Mouse (Mus musculus) neural tube, embryonic 13.5 days (tissue): ENCODE results near the gene Zfp882. TPM values are rescaled to one million over a fixed set of nuclear protein-coding genes. Genes with fewer than 3 reads are reported as not detected.
"Not testable (repeated sequence)": the region's sequence is repeated elsewhere in the genome, so short reads cannot be mapped to it uniquely, and the experiment has no call there.

Source experiments
- ATAC-seq: fragments of 200-750 bp; cut with Nextera tagmentation; 2 replicates; pipeline ENCODE4 v1.8.0; 2017; ENCODE audit warnings: low read depth, mild to moderate bottlenecking, moderate TSS enrichment, moderate library complexity
- H3K27ac ChIP-seq: fragments of 300-500 bp; sonication (generic); replicated peaks from 2 replicates; pipeline ENCODE4 v1.5.1; 2015; ENCODE audit warnings: moderate library complexity, mild to moderate bottlenecking, inconsistent platforms
- H3K27me3 ChIP-seq: fragments of 300-500 bp; sonication (generic); 2 replicates; pipeline ENCODE4 v1.6.1; 2015; ENCODE audit warnings: mild to moderate bottlenecking, inconsistent platforms
- H3K36me3 ChIP-seq: fragments of 300-500 bp; sonication (generic); 2 replicates; pipeline ENCODE4 v1.6.1; 2015; ENCODE audit warnings: mild to moderate bottlenecking, inconsistent platforms
- H3K4me1 ChIP-seq: fragments of 300-500 bp; sonication (generic); replicated peaks from 2 replicates; pipeline ENCODE4 v1.6.1; 2015; ENCODE audit warnings: inconsistent platforms
- H3K4me2 ChIP-seq: fragments of 300-500 bp; sonication (generic); 2 replicates; pipeline ENCODE4 v1.6.1; 2015; ENCODE audit warnings: inconsistent platforms, mild to moderate bottlenecking, moderate library complexity
- H3K4me3 ChIP-seq: fragments of 300-500 bp; sonication (generic); 2 replicates; pipeline ENCODE4 v1.5.1; 2015; ENCODE audit warnings: mild to moderate bottlenecking, inconsistent platforms
- H3K9ac ChIP-seq: fragments of 300-500 bp; sonication (generic); 2 replicates; pipeline ENCODE4 v1.6.1; 2015; ENCODE audit warnings: moderate library complexity, mild to moderate bottlenecking, inconsistent platforms
- H3K9me3 ChIP-seq: fragments of 300-500 bp; sonication (generic); 2 replicates; pipeline ENCODE4 v1.6.1; 2016; ENCODE audit warnings: inconsistent platforms
- WGBS: fragments of 180-500 bp; shearing (Covaris S2); methylation state at CpG from one replicate; pipeline ENCODE4 v1.1.7; 2015; 5-methylcytosine and 5-hydroxymethylcytosine counted together
- polyA plus RNA-seq: library from polyadenylated mRNA; unstranded; fragments of >200 nt; fragmentation: Nextera tagmentation; extraction: Ambion mirVana; gene quantifications from 2 replicates; pipeline ENCODE4 v1.2.1, GENCODE M21; 2015

The Zfp882 gene
- polyA plus RNA-seq, 1 experiment from 2014 or later: 12.5 TPM

GRCm38 (mm10) chr8:71926551-71926950 lies 18.1 kb downstream of the Zfp882 start:
- Histone ChIP-seq H3K27ac (no peak overlapping the region), H3K27me3 (no peaks in the 10 kb centered on the region), H3K36me3 (peaks cover 35% of the 10 kb centered on the region), H3K4me3 (no peak overlapping the region), H3K9ac (no peak overlapping the region), H3K9me3 (peaks cover 6% of the 10 kb centered on the region; the same call in 1 of the 2 replicates), H3K4me2 (no peak overlapping the region), H3K4me1 (peaks cover 13% of the 10 kb centered on the region)
- ATAC-seq: no peak
- 98% methylated on average over 3 of the region's 3 CpGs for WGBS

DNA sequence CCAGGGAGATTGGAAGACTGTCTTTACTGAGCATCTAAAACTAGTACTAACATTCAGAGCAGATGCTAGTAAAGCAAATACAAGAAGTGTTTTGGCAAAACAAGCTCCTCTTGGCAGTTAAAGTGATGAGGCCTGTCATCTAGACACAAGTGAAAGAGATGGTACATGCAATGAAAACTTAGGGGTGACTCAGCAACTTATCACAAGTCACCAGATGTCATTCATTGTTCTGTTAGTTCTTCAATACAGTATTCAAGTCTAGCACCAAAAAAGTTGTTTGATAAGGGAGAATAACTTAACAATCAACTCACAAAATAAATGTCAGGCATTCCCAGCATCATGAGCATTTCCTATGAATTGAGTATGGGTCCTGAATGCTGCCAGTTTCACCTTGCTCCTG lies 19.4 kb downstream of the Zfp882 start:
- Histone ChIP-seq H3K9me3 (peaks cover 7% of the 10 kb centered on the region; the same call in 1 of the 2 replicates), H3K9ac (no peak overlapping the region), H3K4me2 (no peak overlapping the region), H3K36me3 (peaks cover 40% of the 10 kb centered on the region), H3K27me3 (no peaks in the 10 kb centered on the region), H3K4me1 (peaks cover 13% of the 10 kb centered on the region), H3K27ac (no peak overlapping the region), H3K4me3 (no peak overlapping the region)
- no peak for ATAC-seq

- WGBS: 96% methylated on average over 2 of the region's 2 CpGs
- not testable (repeated sequence) for H3K4me2 ChIP-seq, H3K4me3 ChIP-seq, ATAC-seq, H3K27me3 ChIP-seq, H3K9me3 ChIP-seq, H3K27ac ChIP-seq, H3K9ac ChIP-seq, H3K4me1 ChIP-seq
- H3K36me3 ChIP-seq: peaks cover 11% of the 10 kb centered on the region
Observed at GRCm38 (mm10) chr8:71938037-71938436, 29.6 kb downstream of the Zfp882 start.

DNA sequence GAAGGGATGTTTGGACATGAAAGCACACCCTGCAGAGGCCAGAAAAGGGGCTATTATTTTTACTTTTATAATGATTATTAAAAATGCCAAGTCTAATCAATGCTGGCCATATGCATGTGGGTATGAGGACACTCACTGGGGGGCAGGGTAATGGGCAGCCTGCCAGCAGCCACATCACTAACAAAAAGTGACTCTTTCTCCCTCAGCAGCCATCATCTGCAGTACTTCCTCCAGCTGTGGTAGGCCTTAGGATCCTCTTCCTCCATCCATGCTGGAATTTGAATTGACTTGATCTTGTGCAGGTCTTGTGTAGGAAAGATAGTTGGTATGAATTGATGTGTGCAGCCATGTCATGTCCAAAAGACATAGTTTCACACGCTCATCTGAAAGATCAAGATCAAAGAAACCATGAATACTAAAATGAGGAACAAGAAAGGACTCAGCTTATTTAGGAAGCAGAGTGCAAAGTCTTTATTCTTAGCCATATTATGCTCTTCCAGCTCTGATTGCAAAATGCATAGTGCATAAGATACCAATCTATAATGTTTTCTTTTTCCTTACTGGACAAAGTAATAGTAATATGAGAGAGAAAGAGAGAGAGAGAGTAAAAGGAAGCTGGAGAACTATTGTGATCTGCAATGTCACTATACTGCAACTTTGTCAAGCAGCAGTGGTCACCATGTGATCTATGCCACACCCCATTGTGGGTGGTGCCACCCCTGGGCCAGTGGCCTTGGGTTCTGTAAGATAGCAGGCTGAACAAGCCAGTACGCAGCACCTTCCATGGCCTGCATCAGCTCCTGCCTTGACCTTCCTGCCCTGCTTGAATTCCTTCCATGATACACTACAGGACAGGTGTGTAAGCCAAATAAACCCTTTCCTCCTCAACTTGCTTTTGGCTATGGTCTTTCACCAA lies 32.1 kb downstream of the Zfp882 start:
- H3K9ac ChIP-seq: no peak overlapping the region
- no peaks in the 10 kb centered on the region for H3K27me3 ChIP-seq
- no peaks in the 10 kb centered on the region for H3K4me1 ChIP-seq
- no peaks in the 10 kb centered on the region for H3K9me3 ChIP-seq
- H3K4me3 ChIP-seq: no peak overlapping the region
- 82% methylated on average over 2 of the region's 2 CpGs for WGBS
- no peak overlapping the region for H3K4me2 ChIP-seq
- no peak for ATAC-seq
- H3K36me3 ChIP-seq: no peaks in the 10 kb centered on the region
- H3K27ac ChIP-seq: no peak overlapping the region

- H3K27me3 ChIP-seq: no peaks in the 10 kb centered on the region
- H3K9me3 ChIP-seq: no peaks in the 10 kb centered on the region
- ATAC-seq: no peak
- H3K4me2 ChIP-seq: no peak overlapping the region
- H3K9ac ChIP-seq: no peak overlapping the region
- H3K36me3 ChIP-seq: no peaks in the 10 kb centered on the region
- H3K27ac ChIP-seq: no peak overlapping the region
- no peaks in the 10 kb centered on the region for H3K4me1 ChIP-seq
- H3K4me3 ChIP-seq: no peak overlapping the region
- 82% methylated on average over 1 of the region's 1 CpGs for whole genome bisulfite sequencing
Observed at GRCm38 (mm10) chr8:71941776-71942175, 33.4 kb downstream of the Zfp882 start.

DNA sequence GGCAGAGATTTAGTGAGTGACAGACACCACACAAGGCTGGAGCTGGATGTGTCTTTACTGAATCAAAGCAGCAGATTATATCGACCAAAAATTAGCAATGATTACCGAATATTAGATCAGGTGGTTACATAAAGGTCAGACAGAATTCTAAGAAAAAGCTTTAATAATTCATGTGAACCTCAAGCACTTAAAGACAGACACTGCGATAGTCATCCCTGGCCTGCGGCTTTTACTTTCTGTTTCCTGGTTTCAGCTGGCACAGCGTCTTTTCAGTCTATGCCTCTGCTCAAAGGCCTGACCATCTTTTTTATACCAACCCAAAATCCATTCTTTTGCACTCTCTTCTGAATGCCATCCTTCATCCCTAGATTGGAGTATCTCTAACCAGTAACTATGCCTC lies 40.2 kb downstream of the Zfp882 start:
- no peak for ATAC-seq
- Histone ChIP-seq H3K27ac (no peak overlapping the region), H3K4me1 (peaks cover 20% of the 10 kb centered on the region), H3K4me3 (no peak overlapping the region), H3K9me3 (no peaks in the 10 kb centered on the region), H3K4me2 (no peak overlapping the region), H3K36me3 (peaks cover 3% of the 10 kb centered on the region; the same call in 1 of the 2 replicates), H3K27me3 (no peaks in the 10 kb centered on the region), H3K9ac (no peak overlapping the region)
- WGBS: 89% methylated on average over 5 of the region's 5 CpGs

DNA sequence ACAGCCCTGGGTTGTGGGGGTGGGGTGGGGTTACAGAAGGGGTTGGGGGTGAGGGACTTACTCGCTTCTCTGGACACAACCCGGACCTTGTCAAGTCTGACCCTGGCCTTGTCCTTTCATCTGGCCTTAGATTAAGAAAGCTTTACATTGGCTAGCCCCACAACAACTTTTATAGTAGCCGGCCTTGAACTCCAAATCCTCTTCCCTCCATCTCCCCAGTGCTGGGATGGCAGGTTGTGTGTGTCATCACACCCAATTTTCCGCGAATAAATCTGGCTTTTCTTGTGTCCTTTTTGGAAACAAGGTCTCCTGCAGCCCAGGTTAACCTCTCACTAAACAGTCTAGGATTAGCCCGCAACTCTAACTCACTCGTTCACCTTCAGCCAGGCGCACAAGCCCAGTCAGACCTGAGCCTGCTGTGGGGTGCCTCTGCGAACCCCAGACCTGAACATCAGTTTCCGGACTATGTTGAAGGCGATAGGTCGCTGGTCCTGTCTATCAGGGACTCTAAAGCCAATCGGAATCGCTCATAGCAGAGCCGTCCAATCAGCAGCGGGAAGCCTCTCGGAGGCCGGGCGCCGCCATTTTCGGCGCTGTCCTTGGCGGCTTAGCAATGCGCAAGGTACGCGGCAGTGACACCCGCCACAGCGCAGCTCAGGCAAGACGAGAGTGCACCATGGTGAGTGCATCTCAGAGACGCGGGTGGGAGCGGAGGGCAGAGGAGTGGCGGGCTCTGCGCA lies 42.2 kb downstream of the Zfp882 start, which contains the start of gene Zfp961:
TSS of gene Zfp961 (plus strand) at position 557 of the 740 bp plus-strand sequence.
- Histone ChIP-seq H3K9me3 (peaks cover 16% of the 10 kb centered on the region; the same call in 1 of the 2 replicates), H3K4me3 (peak within 1 kb of the TSS; percentile 75), H3K9ac (peak within 1 kb of the TSS; percentile 86), H3K4me2 (peak within 1 kb of the TSS; percentile 70), H3K27me3 (no peaks in the 10 kb centered on the region), H3K27ac (peak within 1 kb of the TSS; percentile 89), H3K36me3 (peaks cover 18% of the 10 kb centered on the region), H3K4me1 (peaks cover 20% of the 10 kb centered on the region)
- 4% methylated on average over 34 of the region's 34 CpGs for whole genome bisulfite sequencing
- ATAC-seq: peak; percentile 100

GRCm38 (mm10) chr8:71951436-71952161 lies 43.2 kb downstream of the Zfp882 start:
- Histone ChIP-seq H3K9ac (peak overlapping the region; percentile 86), H3K27me3 (no peaks in the 10 kb centered on the region), H3K36me3 (peaks cover 18% of the 10 kb centered on the region), H3K27ac (peak overlapping the region; percentile 89; the same call in 1 of the 2 replicates), H3K4me1 (peaks cover 20% of the 10 kb centered on the region), H3K4me2 (peak overlapping the region; percentile 70), H3K9me3 (peaks cover 16% of the 10 kb centered on the region; the same call in 1 of the 2 replicates), H3K4me3 (peak overlapping the region; percentile 75)
- WGBS: 38% methylated on average over 14 of the region's 14 CpGs
- no peak for ATAC-seq

DNA sequence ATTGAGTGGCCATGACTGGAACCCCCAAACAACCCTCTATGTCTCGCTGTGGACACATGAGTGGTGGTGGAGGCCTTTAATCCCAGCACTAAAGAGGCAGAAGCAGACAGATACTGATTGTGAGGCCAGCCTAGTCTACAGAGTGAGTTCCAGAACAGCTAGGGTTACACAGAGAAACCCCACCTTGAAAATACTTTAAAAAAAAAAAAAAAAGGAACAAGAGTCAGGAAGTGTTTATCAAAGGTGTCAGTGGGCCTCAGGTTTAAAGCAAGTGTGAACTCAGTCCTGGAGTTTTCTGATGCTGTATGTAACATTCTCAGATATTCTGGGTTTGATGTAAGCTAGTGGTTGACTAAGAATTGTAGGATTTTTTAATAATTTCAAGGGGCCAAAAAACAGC lies 44.1 kb downstream of the Zfp882 start:
- ATAC-seq: no peak
- Histone ChIP-seq H3K4me3 (no peak overlapping the region), H3K9ac (no peak overlapping the region), H3K27me3 (no peaks in the 10 kb centered on the region), H3K9me3 (peaks cover 16% of the 10 kb centered on the region; the same call in 1 of the 2 replicates), H3K4me1 (peaks cover 20% of the 10 kb centered on the region), H3K27ac (no peak overlapping the region), H3K36me3 (peaks cover 18% of the 10 kb centered on the region), H3K4me2 (peak overlapping the region; percentile 70; the same call in 1 of the 2 replicates)
- 92% methylated on average over 1 of the region's 1 CpGs for WGBS

DNA sequence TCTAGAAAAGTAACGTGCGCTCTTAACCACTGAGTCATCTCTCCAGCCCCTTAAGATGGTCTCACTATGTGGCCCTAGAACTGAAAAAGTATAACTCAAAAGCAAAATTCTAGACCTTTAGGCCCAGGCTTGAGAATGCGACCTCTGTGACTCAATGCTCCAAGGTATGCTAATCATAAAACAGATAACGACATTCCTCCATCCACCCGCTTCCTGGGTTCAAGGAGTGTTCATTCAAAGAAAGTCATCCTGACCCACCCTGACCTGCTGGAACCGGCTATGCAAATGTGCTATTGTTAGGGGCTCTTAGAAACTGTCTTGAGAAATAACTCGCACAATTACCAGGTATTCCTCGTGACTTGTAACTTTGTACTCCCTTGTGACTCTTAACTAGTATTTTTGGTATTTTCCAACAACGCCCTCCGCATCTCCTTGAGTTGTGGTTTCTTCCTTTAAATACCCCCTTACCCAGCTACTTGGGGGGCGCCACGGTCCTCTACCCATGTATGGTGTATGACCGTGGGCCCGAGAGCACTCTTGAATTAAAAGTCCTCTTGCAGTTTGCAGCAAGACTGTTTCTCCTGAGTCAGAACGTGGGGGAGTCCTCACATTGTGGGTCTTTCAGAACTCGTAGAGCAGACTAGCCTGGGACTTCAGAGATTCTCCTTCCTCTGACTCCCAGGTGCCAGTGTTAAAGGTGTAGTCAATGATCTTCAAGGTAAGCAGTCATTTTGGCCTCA lies 44.7 kb downstream of the Zfp882 start:
- ATAC-seq: not testable (repeated sequence)
- 97% methylated on average over 16 of the region's 16 CpGs for WGBS

GRCm38 (mm10) chr8:71954666-71955065 lies 46.3 kb downstream of the Zfp882 start:
- H3K4me3 ChIP-seq: no peak overlapping the region
- H3K4me2 ChIP-seq: no peak overlapping the region
- ATAC-seq: no peak
- H3K9ac ChIP-seq: no peak overlapping the region
- no peaks in the 10 kb centered on the region for H3K27me3 ChIP-seq
- H3K4me1 ChIP-seq: peaks cover 20% of the 10 kb centered on the region
- H3K36me3 ChIP-seq: peaks cover 20% of the 10 kb centered on the region
- no peak overlapping the region for H3K27ac ChIP-seq
- WGBS: 97% methylated on average over 9 of the region's 9 CpGs
- H3K9me3 ChIP-seq: peaks cover 16% of the 10 kb centered on the region; the same call in 1 of the 2 replicates

More for the DNA sequence above, 44.7 kb downstream of the Zfp882 start:
- peaks cover 16% of the 10 kb centered on the region; the same call in 1 of the 2 replicates for H3K9me3 ChIP-seq
- not testable (repeated sequence) for H3K27me3 ChIP-seq, H3K27ac ChIP-seq, H3K4me2 ChIP-seq, H3K9ac ChIP-seq, H3K4me3 ChIP-seq
- peaks cover 20% of the 10 kb centered on the region for H3K4me1 ChIP-seq
- H3K36me3 ChIP-seq: peaks cover 18% of the 10 kb centered on the region
